Mouse (Mus musculus) kidney, postnatal 0 days (tissue): ENCODE measurements around the gene Mxi1. TPM values are rescaled to one million over a fixed set of nuclear protein-coding genes. Genes with fewer than 3 reads are reported as not detected.

Experiments used
- ATAC-seq: fragments of 200-750 bp; cut with Nextera tagmentation; replicated peaks from 2 replicates; pipeline ENCODE4 v1.8.0; 2017; ENCODE audit warnings: low read depth, moderate number of reproducible peaks, moderate TSS enrichment, moderate library complexity; ENCODE audit not compliant: low FRiP score
- DNase-seq: peaks from one replicate; pipeline ENCODE4 v3.0.0-alpha.2; 2016; ENCODE audit warnings: low spot score
- H3K27ac ChIP-seq: fragments of 300-500 bp; sonication (generic); 2 replicates; pipeline ENCODE4 v1.5.1; 2014; ENCODE audit warnings: mild to moderate bottlenecking
- H3K27me3 ChIP-seq: fragments of 300-500 bp; sonication (generic); 2 replicates; pipeline ENCODE4 v1.6.1; 2014; ENCODE audit warnings: low read length, mixed read lengths; ENCODE audit not compliant: insufficient read depth
- H3K36me3 ChIP-seq: fragments of 300-500 bp; sonication (generic); 2 replicates; pipeline ENCODE4 v1.6.1; 2014; ENCODE audit warnings: low read length, mixed read lengths; ENCODE audit not compliant: insufficient read depth
- H3K4me1 ChIP-seq: fragments of 300-500 bp; sonication (generic); replicated peaks from 2 replicates; pipeline ENCODE4 v1.6.1; 2014; ENCODE audit warnings: antibody characterized with exemption, low read length, mixed read lengths; ENCODE audit not compliant: insufficient read depth
- H3K4me2 ChIP-seq: fragments of 300-500 bp; sonication (generic); 2 replicates; pipeline ENCODE4 v1.6.1; 2014; ENCODE audit warnings: mild to moderate bottlenecking, low read length, moderate library complexity, mixed read lengths
- H3K4me3 ChIP-seq: fragments of 300-500 bp; sonication (generic); replicated peaks from 2 replicates; pipeline ENCODE4 v1.5.1; 2014; ENCODE audit warnings: low read depth, low read length
- H3K9ac ChIP-seq: fragments of 300-500 bp; sonication (generic); 2 replicates; pipeline ENCODE4 v1.6.1; 2014; ENCODE audit warnings: low read depth, low read length
- H3K9me3 ChIP-seq: fragments of 300-500 bp; sonication (generic); replicated peaks from 2 replicates; pipeline ENCODE4 v1.6.1; 2016; ENCODE audit warnings: low read length, inconsistent platforms, mixed read lengths
- CTCF ChIP-seq: IDR thresholded peaks from 2 replicates; pipeline ENCODE4 v1.5.1; 2016; ENCODE audit warnings: antibody characterized with exemption, low read depth, mild to moderate bottlenecking, moderate library complexity
- WGBS: fragments of 180-500 bp; shearing (Covaris S2); extraction: QIAGEN DNeasy Blood & Tissue Kit; methylation state at CpG from one replicate; pipeline ENCODE4 v1.1.7; 2014; 5-methylcytosine and 5-hydroxymethylcytosine counted together
- polyA plus RNA-seq: library from polyadenylated mRNA; unstranded; fragments of >200 nt; fragmentation: Nextera tagmentation; extraction: Ambion mirVana; gene quantifications from 2 replicates; pipeline ENCODE4 v1.2.1, GENCODE M21; 2015

Gene Mxi1
- polyA plus RNA-seq, 1 experiment from 2014 or later = 55.0 TPM

DNA sequence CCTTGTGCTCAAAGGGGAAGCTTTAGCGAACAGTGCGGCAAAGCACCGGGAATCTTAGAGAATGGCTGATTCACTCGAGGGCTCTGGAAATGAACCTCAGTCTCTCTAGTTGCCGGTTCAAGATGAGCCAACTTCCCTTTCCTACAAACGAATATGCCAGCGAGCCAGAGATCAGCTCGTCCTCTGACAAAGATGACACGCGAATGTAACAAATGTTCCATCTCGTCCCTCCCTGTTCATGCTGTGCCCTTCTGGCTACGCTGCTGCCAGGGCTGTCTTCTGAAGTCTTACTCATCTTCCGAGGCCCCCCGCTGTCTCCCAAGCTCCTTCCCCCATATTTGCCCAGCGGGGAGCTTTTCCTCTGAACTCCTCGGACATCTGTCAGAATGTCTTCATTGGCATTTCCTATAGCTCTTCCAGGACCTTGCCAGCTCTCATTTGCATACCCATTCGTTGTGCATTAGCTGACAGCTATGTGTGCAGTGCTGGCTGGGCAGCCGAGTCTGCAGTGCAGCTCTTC lies 94.6 kb downstream of the Mxi1 start:
- no peak for DNase-seq
- Histone ChIP-seq H3K4me2 (no peak overlapping the region), H3K4me1 (peaks cover 1% of the 10 kb centered on the region; the same call in 1 of the 2 replicates), H3K27ac (no peak overlapping the region), H3K4me3 (no peak overlapping the region), H3K27me3 (no peaks in the 10 kb centered on the region), H3K36me3 (no peaks in the 10 kb centered on the region), H3K9me3 (no peaks in the 10 kb centered on the region), H3K9ac (no peak overlapping the region)
- ATAC-seq = no peak
- WGBS = 81% methylated on average over 18 of the region's 18 CpGs
- TF ChIP-seq CTCF = no peak

DNA sequence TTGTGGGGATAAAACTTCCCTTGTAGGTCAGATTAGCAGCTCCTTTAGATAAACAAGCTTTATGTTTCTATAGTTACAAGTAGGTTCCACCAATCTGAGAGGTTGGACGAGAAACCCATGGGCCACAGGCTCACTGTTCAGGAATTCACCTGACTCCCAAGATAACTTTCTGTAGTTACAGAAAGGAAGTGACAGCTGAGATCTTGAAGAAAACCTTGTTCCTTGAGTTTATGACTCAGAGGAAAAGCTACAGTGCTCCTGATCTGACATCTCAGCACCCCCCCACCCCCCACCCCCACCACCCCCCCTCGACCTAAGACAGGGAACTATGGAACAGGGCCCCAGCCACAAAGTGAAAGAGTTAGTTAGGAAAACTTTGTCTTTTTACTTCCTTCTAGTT lies 95.5 kb downstream of the Mxi1 start:
- no peak for DNase-seq
- Histone ChIP-seq H3K36me3 (no peaks in the 10 kb centered on the region), H3K4me1 (peaks cover 9% of the 10 kb centered on the region), H3K27ac (no peak overlapping the region), H3K9me3 (no peaks in the 10 kb centered on the region), H3K9ac (no peak overlapping the region), H3K27me3 (no peaks in the 10 kb centered on the region), H3K4me3 (no peak overlapping the region), H3K4me2 (no peak overlapping the region)
- TF ChIP-seq CTCF = no peak
- no peak for ATAC-seq
- WGBS = 74% methylated on average over 2 of the region's 2 CpGs

DNA sequence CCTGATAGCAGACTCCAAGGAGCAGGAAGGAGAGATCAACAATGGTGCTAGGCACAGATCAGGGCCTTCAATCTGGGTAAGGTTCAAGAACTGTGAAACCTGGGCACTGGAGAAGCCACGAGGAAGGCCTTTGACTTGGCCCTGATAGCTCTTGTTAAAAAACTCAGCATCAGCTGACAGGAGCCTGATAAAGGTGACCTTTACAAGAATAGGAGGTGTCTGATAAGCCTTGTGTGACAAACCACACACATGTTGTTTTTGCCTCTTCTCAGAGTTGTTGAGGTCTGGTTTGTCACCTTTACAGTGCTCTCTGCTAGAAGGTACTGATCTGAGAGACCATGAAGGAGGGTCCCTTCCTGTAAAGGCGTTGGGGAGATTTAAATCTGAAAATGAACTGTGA lies 97.0 kb downstream of the Mxi1 start:
- ATAC-seq (no peak), DNase-seq (no peak)
- no peak overlapping the region for H3K27ac ChIP-seq
- 81% methylated on average over 2 of the region's 2 CpGs for WGBS
- H3K9ac ChIP-seq = no peak overlapping the region
- no peak overlapping the region for H3K4me3 ChIP-seq
- no peaks in the 10 kb centered on the region for H3K9me3 ChIP-seq
- H3K4me2 ChIP-seq = no peak overlapping the region
- H3K4me1 ChIP-seq = peaks cover 17% of the 10 kb centered on the region
- H3K27me3 ChIP-seq = no peaks in the 10 kb centered on the region
- no peaks in the 10 kb centered on the region for H3K36me3 ChIP-seq
- no peak for TF ChIP-seq CTCF

DNA sequence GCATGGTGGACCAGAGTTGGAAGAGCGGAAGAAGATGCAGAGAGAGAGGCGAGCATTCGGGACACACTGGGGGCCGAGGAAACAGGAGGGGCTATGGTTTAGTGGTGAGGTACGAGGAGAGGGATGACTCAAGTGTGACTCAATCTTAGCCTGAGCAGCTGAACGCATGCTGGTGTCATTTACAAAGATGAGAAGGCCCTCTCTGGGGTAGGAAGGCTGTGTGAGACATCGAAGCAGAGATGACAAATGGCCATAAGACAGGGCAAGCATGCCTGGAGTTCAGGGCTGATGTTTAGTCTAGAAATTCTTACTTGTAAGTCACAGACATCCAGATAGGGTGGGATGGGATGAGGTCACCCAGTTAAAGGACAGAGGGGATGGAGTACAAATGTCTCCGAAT lies 98.1 kb downstream of the Mxi1 start:
- Histone ChIP-seq H3K36me3 (no peaks in the 10 kb centered on the region), H3K4me1 (peaks cover 21% of the 10 kb centered on the region), H3K27ac (no peak overlapping the region), H3K27me3 (no peaks in the 10 kb centered on the region), H3K9ac (no peak overlapping the region), H3K4me2 (no peak overlapping the region), H3K4me3 (no peak overlapping the region), H3K9me3 (no peaks in the 10 kb centered on the region)
- WGBS = 74% methylated on average over 8 of the region's 8 CpGs
- ATAC-seq (no peak), DNase-seq (no peak)
- no peak for TF ChIP-seq CTCF

DNA sequence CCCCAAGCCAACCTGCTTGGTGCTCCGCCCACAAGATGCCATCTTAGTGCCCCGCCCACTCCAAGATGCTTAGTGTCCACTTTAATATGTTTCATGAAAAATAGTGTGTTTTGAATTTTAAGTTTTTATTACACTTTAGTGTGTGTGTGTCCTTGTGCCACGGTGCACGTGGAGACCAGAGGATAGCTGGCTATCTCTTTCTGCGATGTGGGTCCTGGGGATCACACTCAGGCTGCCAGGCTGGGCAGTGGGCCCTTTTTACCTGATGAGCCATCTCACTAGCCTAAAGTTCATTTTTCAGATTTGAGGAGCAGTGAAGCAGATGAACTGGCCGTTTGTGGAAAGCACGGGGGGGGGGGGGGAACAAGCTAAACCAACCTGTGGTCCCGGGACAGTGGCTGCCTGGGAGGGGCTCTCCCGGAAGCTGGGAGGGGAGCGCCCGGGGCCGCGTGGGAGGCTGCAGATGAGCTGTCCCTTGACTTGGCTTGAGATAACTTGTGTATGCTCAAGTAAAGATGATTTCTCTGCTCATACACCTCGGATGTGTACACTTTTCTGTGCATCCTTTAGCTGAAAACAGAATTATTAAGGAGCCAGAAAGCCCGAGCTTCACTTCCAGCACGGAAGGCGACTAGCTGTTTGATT lies 99.5 kb downstream of the Mxi1 start:
- Histone ChIP-seq H3K9ac (0 out of 2 replicates have a peak overlapping the region, but pooled peaks have one; percentile 23), H3K4me3 (no peak overlapping the region), H3K9me3 (no peaks in the 10 kb centered on the region), H3K36me3 (no peaks in the 10 kb centered on the region), H3K27ac (no peak overlapping the region), H3K4me1 (peaks cover 21% of the 10 kb centered on the region), H3K4me2 (peak overlapping the region; percentile 28; the same call in 1 of the 2 replicates), H3K27me3 (no peaks in the 10 kb centered on the region)
- ATAC-seq (no peak), DNase-seq (no peak)
- 34% methylated on average over 17 of the region's 17 CpGs for WGBS
- TF ChIP-seq CTCF = no peak

DNA sequence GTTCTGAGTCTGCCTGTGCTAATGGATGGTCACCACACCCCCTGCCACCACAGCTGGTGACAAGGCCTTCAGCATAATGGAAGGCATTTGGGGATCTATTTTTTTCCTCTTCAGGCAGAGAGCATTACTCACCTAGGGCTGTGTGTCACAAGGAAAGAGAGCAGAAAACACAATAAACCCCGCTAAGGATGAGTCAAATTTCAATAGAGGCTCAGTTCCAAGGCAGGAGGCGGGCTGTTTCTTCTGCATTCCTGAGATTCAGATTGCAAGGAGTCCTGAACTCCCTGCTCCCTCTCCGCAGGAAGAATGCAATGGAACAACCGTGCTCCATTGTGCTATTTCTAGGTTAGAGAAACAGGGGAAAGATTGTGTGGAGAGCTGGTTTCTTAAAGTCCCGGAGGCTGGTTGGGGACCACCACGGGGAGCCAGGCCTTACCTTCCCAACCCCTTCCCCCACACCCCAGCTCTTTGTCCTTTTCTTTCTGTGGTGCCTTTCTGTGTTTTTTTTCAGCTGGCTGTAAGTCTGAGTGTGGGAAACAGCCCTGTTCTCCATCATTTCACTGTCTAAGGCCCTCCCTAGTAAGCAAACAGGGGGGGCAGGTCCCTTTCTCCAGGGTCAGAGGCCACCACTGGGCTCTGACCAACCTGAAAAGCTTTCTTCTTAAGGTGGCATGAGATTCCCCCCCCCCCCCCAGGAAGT lies 102.0 kb downstream of the Mxi1 start:
- ATAC-seq (peak; percentile 35), DNase-seq (peak; percentile 88)
- Histone ChIP-seq H3K4me2 (no peak overlapping the region), H3K4me3 (no peak overlapping the region), H3K9me3 (no peaks in the 10 kb centered on the region), H3K4me1 (peaks cover 21% of the 10 kb centered on the region), H3K27ac (peak overlapping the region; percentile 77), H3K36me3 (no peaks in the 10 kb centered on the region), H3K27me3 (no peaks in the 10 kb centered on the region), H3K9ac (no peak overlapping the region)
- 10% methylated on average over 6 of the region's 6 CpGs for WGBS
- no peak for TF ChIP-seq CTCF
